Comparison of ENCODE assay signal across 8 mouse cellular contexts in the genomic region with DNA sequence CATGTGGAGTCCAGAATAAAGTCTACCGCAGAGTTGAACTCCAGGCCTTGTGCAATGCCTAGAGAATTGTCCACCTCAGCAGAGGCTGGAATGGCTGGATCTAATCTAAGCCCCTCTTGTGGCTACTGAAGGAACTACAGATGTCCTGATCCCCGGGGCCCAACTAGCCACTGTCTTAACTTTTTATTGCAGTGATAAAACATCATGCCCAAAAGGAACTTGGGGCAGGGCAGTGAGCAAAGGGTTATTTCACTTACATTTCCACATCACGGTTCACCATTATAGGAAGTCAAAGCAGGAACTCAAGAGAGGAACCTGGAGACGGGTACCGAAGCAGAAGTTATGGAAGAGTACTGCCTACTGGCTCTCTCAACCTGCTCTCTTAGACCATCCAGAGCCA. TPM values are rescaled to one million over a fixed set of nuclear protein-coding genes. Genes with fewer than 3 reads are reported as not detected.
A peak's percentile ranks its signal among the peaks of the same experiment; 100 is the strongest.
DNase-seq lines count a peak whose midpoint lies in the region; ATAC-seq and TF ChIP-seq lines count a peak whose summit lies in the region.

No protein-coding gene starts in this region.

- H3K4me3 ChIP-seq in hindbrain, embryonic 10.5 days: no peak overlapping the region
- H3K4me3 ChIP-seq in hindbrain, embryonic 12.5 days: no peak overlapping the region
- H3K4me3 ChIP-seq in CH12.LX (replicated peaks in 1 of 3; ENCODE audit: low read depth in 2 of 3, low read length in 2 of 3, poor library complexity in 1 of 3): no peak overlapping the region
- no peak overlapping the region for H3K4me3 ChIP-seq in lung, embryonic 14.5 days (ENCODE audit: low read depth, low read length)

- H3K27ac ChIP-seq in hindbrain, embryonic 10.5 days: no peak overlapping the region
- H3K27ac ChIP-seq in hindbrain, embryonic 12.5 days: no peak overlapping the region
- no peak overlapping the region for H3K27ac ChIP-seq in CH12.LX (ENCODE audit: insufficient read depth, low read depth)
- H3K27ac ChIP-seq in lung, embryonic 14.5 days (ENCODE audit: low read depth): no peak overlapping the region

- in situ Hi-C loops in CH12.LX (cut with MboI; ENCODE audit: low pct_ligation_motif_present, low pct_unique_long_range_greater_than_20kb, low sequenced_read_pairs): no loop called here

- TF ChIP-seq RAD21 in CH12.LX (IDR thresholded peaks at IDR 0.05; ENCODE audit: low read depth, low read length): peak; percentile 49

- no peaks in the 10 kb centered on the region for H3K27me3 ChIP-seq in hindbrain, embryonic 10.5 days (ENCODE audit: insufficient read depth, poor library complexity, severe bottlenecking)
- no peaks in the 10 kb centered on the region for H3K27me3 ChIP-seq in hindbrain, embryonic 12.5 days
- no peaks in the 10 kb centered on the region for H3K27me3 ChIP-seq in CH12.LX (replicated peaks)
- H3K27me3 ChIP-seq in lung, embryonic 14.5 days (ENCODE audit: insufficient read depth, low read length): no peaks in the 10 kb centered on the region

- H3K36me3 ChIP-seq in hindbrain, embryonic 10.5 days: no peaks in the 10 kb centered on the region
- no peaks in the 10 kb centered on the region for H3K36me3 ChIP-seq in hindbrain, embryonic 12.5 days
- no peaks in the 10 kb centered on the region for H3K36me3 ChIP-seq in CH12.LX (replicated peaks in 1 of 2; ENCODE audit: control insufficient read depth in 1 of 2, insufficient read depth in 1 of 2, low read length in 1 of 2)
- no peaks in the 10 kb centered on the region for H3K36me3 ChIP-seq in lung, embryonic 14.5 days (ENCODE audit: insufficient read depth)

- no peaks in the 10 kb centered on the region for H3K9me3 ChIP-seq in hindbrain, embryonic 10.5 days
- H3K9me3 ChIP-seq in hindbrain, embryonic 12.5 days (replicated peaks): 0 out of 2 replicates have a peak, but pooled peaks cover 2% of the 10 kb centered on the region
- peaks cover 6% of the 10 kb centered on the region for H3K9me3 ChIP-seq in CH12.LX (replicated peaks; ENCODE audit: low read length)
- H3K9me3 ChIP-seq in lung, embryonic 14.5 days (ENCODE audit: low read depth, low read length): no peaks in the 10 kb centered on the region

- H3K4me1 ChIP-seq in hindbrain, embryonic 10.5 days (replicated peaks): no peaks in the 10 kb centered on the region
- no peaks in the 10 kb centered on the region for H3K4me1 ChIP-seq in hindbrain, embryonic 12.5 days
- no peaks in the 10 kb centered on the region for H3K4me1 ChIP-seq in CH12.LX (ENCODE audit: control insufficient read depth in 1 of 2, insufficient read depth in 2 of 2)
- no peaks in the 10 kb centered on the region for H3K4me1 ChIP-seq in lung, embryonic 14.5 days (ENCODE audit: insufficient read depth)

- no peak for ATAC-seq in hindbrain, embryonic 12.5 days (ENCODE audit: low FRiP score)
- no peak for ATAC-seq in lung, embryonic 14.5 days (ENCODE audit: insufficient read depth)

- dilution Hi-C loops in CH12.LX (cut with MboI; ENCODE audit: extremely low pct_ligation_motif_present, extremely low pct_unique_long_range_greater_than_20kb, low sequenced_read_pairs): no loop called here

- TF ChIP-seq CTCF in CH12.LX (conservative IDR thresholded peaks at IDR 0.05 in 1 of 2, IDR thresholded peaks at IDR 0.05 in 1 of 2; ENCODE audit: low read depth in 2 of 2, low read length in 2 of 2): peak; percentile 58 to 76
- TF ChIP-seq CTCF in lung, embryonic 14.5 days (IDR thresholded peaks at IDR 0.05; ENCODE audit: low read depth): peak; percentile 63

- peak; percentile 5 for DNase-seq in hindbrain, embryonic 10.5 days (ENCODE audit: low spot score)
- peak; percentile 35 for DNase-seq in CH12.LX (ENCODE audit: extremely low read depth)
- peak; percentile 21 for DNase-seq in brain, adult 2 months (ENCODE audit: low read depth, low spot score)
- DNase-seq in lung, embryonic 14.5 days: peak; percentile 52
- no peak for DNase-seq in ovary, postnatal 14 days (ENCODE audit: low spot score)
- DNase-seq in right cerebral cortex, postnatal 25 days: no peak
- no peak for DNase-seq in thymus, postnatal 4 days

- whole genome bisulfite sequencing in hindbrain, embryonic 10.5 days: 78% methylated on average over 5 of the region's 5 CpGs
- WGBS in hindbrain, embryonic 12.5 days: 75% methylated on average over 5 of the region's 5 CpGs
- WGBS in lung, embryonic 14.5 days: 72% methylated on average over 5 of the region's 5 CpGs

- TF ChIP-seq EP300 in CH12.LX (IDR thresholded peaks at IDR 0.05; ENCODE audit: low read length): no peak

- no peak overlapping the region for H3K4me2 ChIP-seq in hindbrain, embryonic 12.5 days (replicated peaks)
- no peak overlapping the region for H3K4me2 ChIP-seq in CH12.LX (ENCODE audit: insufficient read depth, low read depth, poor library complexity, severe bottlenecking)
- H3K4me2 ChIP-seq in lung, embryonic 14.5 days: no peak overlapping the region

- no peak overlapping the region for H3K9ac ChIP-seq in hindbrain, embryonic 12.5 days
- no peak overlapping the region for H3K9ac ChIP-seq in CH12.LX (ENCODE audit: insufficient read depth, low read depth)
- H3K9ac ChIP-seq in lung, embryonic 14.5 days: no peak overlapping the region

- no peaks in the 10 kb centered on the region for H3K79me2 ChIP-seq in CH12.LX (replicated peaks; ENCODE audit: control insufficient read depth, extremely low read depth, insufficient read depth, poor library complexity, severe bottlenecking)

- TF ChIP-seq POLR2A in CH12.LX (IDR thresholded peaks at IDR 0.05; ENCODE audit: low read depth, low read length): no peak

TF ChIP-seq in CH12.LX, 34 proteins besides CTCF, POLR2A, EP300 and RAD21:
- TF ChIP-seq MYC (IDR thresholded peaks at IDR 0.05; ENCODE audit: low read depth, low read length): no peak
- peak; percentile 65 for TF ChIP-seq MAFK (IDR thresholded peaks at IDR 0.05; ENCODE audit: insufficient replicate concordance, low read length)
- TF ChIP-seq SMC3 (IDR thresholded peaks at IDR 0.05; ENCODE audit: low read depth, low read length): peak; percentile 75
- 0 out of 2 replicates have a peak, but pooled peaks have one; percentile 34 for TF ChIP-seq MAX (IDR thresholded peaks at IDR 0.05; ENCODE audit: low read length)

RNA-seq across cellular contexts. Expression of gene B3gntl1, which starts 7.8 kb away (rescaled TPM):
- 7.3 and 7.6 TPM in 2 replicates for polyA plus RNA-seq in hindbrain, embryonic 10.5 days (2016; fragmentation: Nextera tagmentation; extraction: Ambion mirVana)
- polyA plus RNA-seq in hindbrain, embryonic 12.5 days (2016; fragmentation: Nextera tagmentation; extraction: Ambion mirVana): 8.2 and 8.6 TPM in 2 replicates
- total RNA-seq in CH12.LX (2012; rRNA removed) (10.1 and 10.3 TPM in 2 replicates), CH12.LX (2014; rRNA removed) (7.3 TPM in 2 replicates)
- polyA plus RNA-seq in CH12.LX (2012; ENCODE audit: insufficient read length, low read depth): 8.7 and 8.9 TPM in 2 replicates
- 7.3 and 8.0 TPM in 2 replicates for polyA plus RNA-seq in lung, embryonic 14.5 days (2014; fragmentation: Nextera tagmentation; extraction: Ambion mirVana)

RNA-seq across cellular contexts. Expression of gene Metrnl, which starts 20.6 kb away (rescaled TPM):
- polyA plus RNA-seq in hindbrain, embryonic 10.5 days (2016; fragmentation: Nextera tagmentation; extraction: Ambion mirVana): 22.1 and 33.2 TPM in 2 replicates
- polyA plus RNA-seq in hindbrain, embryonic 12.5 days (2016; fragmentation: Nextera tagmentation; extraction: Ambion mirVana): 22.3 and 26.1 TPM in 2 replicates
- total RNA-seq in CH12.LX (2012; rRNA removed) (0.97 and 1.1 TPM in 2 replicates), CH12.LX (2014; rRNA removed) (0.50 and 1.1 TPM in 2 replicates)
- polyA plus RNA-seq in CH12.LX (2012; ENCODE audit: insufficient read length, low read depth): 0.33 and 0.53 TPM in 2 replicates
- polyA plus RNA-seq in lung, embryonic 14.5 days (2014; fragmentation: Nextera tagmentation; extraction: Ambion mirVana): 18.6 and 20.2 TPM in 2 replicates

Comparison
In these comparisons a context has a peak if more than half of its experiments do, and no peak if none do; other contexts are left out.
1. DNase-seq: peak in hindbrain, embryonic 10.5 days (single experiment), CH12.LX (single experiment), brain, adult 2 months (single experiment) and lung, embryonic 14.5 days (single experiment); none in ovary, postnatal 14 days (single experiment), right cerebral cortex, postnatal 25 days (single experiment) and thymus, postnatal 4 days (single experiment).
2. RNA of gene Metrnl, which starts 20.6 kb away (polyA plus RNA-seq): 22.1 to 33.2 TPM in hindbrain, embryonic 10.5 days, 22.3 to 26.1 TPM in hindbrain, embryonic 12.5 days and 18.6 to 20.2 TPM in lung, embryonic 14.5 days; 0.33 to 0.53 TPM in CH12.LX; every median in the first group is over 10 times any median in the second.